Mouse (Mus musculus): ENCODE data around the gene Ddx4. TPM values are rescaled to one million over a fixed set of nuclear protein-coding genes. Genes with fewer than 3 reads are reported as not detected.
A peak's percentile ranks its signal among the peaks of the same experiment; 100 is the strongest.

Gene Ddx4
- polyA plus RNA-seq, 1 experiment from 2014 or later, result 0.20 TPM

DNA sequence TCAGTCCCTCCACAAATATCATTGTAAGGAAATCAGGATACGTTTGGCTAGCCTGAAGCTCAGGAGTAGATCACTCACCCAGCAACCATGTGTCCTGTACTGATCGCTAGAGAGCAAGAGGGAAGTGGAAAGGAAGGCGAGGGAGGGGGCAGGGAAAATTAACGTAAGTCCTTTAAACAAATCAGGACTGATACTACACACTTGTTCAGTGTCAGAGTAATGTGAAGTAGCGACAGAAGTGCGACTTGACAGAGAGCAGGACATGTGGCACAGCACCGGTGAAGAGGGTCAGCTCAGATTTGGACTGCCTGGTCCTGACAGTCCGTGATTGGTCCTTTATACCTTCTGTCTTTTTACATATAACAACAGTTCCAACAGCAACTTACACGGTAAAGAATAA is 14.9 kb upstream of the Ddx4 start:
- H3K4me3 ChIP-seq (replicated peaks), result no peak overlapping the region
- ATAC-seq (ENCODE audit: low read depth) (no peak), DNase-seq (no peak)
- H3K4me2 ChIP-seq, result no peak overlapping the region
- peaks cover 21% of the 10 kb centered on the region for H3K36me3 ChIP-seq
- peaks cover 18% of the 10 kb centered on the region for H3K4me1 ChIP-seq (replicated peaks)
- no peak overlapping the region for H3K9ac ChIP-seq
- no peaks in the 10 kb centered on the region for H3K27me3 ChIP-seq
- WGBS (ENCODE audit: insufficient replicate concordance), result 71% methylated on average over 9 of the region's 9 CpGs
- no peaks in the 10 kb centered on the region for H3K9me3 ChIP-seq (replicated peaks)
- no peak overlapping the region for H3K27ac ChIP-seq

GRCm38 (mm10) chr13:112666433-112667024 is 14.3 kb upstream of the Ddx4 start:
- Histone ChIP-seq H3K4me2 (no peak overlapping the region), H3K9ac (no peak overlapping the region), H3K36me3 (peaks cover 17% of the 10 kb centered on the region), H3K4me3 (replicated peaks) (no peak overlapping the region), H3K4me1 (replicated peaks) (peaks cover 16% of the 10 kb centered on the region), H3K9me3 (replicated peaks) (no peaks in the 10 kb centered on the region), H3K27me3 (no peaks in the 10 kb centered on the region), H3K27ac (no peak overlapping the region)
- DNase-seq (no peak), ATAC-seq (ENCODE audit: low read depth) (no peak)
- 78% methylated on average over 10 of the region's 10 CpGs for WGBS (ENCODE audit: insufficient replicate concordance)

DNA sequence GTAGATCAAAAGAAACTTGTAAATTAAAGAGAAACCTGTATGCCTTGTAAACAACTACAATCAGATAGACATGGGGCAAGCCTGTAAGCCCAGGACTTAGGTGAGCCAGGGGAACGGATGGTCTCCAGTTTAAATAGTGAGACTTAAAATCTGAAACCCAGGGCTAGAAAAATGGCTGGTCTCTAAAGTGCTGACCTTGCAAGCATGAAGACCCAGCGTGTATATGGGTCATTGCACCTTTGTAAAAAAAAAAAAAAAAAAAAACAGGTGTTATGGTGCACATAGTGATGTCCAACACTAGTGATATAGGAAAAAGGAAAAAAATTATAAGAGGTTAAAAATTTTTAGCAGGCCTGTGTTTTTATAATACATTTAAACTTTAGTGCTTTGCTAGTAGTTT is 9.4 kb upstream of the Ddx4 start:
- DNase-seq, result no peak
- Histone ChIP-seq H3K27ac (peak overlapping the region; percentile 62; the same call in 1 of the 2 replicates), H3K27me3 (no peaks in the 10 kb centered on the region), H3K36me3 (no peaks in the 10 kb centered on the region), H3K4me1 (replicated peaks) (peaks cover 28% of the 10 kb centered on the region), H3K9ac (peak overlapping the region; percentile 93), H3K4me3 (replicated peaks) (peak overlapping the region; percentile 82), H3K4me2 (peak overlapping the region; percentile 83), H3K9me3 (replicated peaks) (no peaks in the 10 kb centered on the region)
- 68% methylated on average over 2 of the region's 2 CpGs for WGBS (ENCODE audit: insufficient replicate concordance)
- ATAC-seq (ENCODE audit: low read depth), result no peak

DNA sequence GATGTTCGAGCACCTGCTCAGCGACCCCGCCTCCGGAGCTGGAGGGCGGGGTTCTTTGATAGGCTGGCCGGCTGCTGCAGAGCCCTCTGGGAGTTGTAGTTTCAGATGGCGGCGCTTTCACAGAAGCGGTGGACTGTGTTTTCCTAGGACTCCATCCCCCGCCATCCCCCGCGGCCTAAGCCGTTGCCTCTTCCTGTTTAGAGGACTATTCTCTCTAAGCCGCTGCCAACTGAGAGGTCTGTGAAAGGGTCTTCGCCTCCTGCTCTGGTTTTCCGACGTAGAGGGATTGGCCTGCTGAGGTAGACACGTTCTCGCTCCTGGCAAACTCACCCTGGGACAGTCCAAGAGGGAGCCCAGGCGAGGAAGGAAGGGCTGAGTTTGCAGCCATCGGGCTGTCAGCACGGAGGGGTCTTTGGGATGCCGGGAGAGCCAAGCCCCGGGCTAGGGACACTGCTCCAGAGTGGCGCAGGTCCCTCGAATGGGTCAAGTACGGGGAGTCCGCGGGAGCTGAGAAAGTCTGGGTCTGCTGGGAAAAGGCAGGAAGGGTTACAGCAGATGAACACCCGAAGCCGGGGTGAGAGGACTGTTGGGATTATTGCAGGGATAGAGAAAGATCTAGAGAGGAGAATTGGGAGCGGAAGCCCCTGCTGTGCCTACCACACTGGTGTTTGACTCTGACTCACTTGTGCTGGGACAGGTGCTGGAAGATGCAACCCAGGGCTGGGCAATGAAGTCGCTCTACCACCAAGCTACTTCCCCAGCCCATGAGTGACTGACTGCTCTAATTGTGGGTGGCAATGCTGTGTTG is 8.5 kb upstream of the Ddx4 start, which contains the start of gene Slc38a9:
Gene Slc38a9 (plus strand): TSS at position 178 of the 808 bp plus-strand sequence.
- H3K9ac ChIP-seq, result peak within 1 kb of the TSS; percentile 93
- under 1% methylated on average over 33 of the region's 33 CpGs for WGBS (ENCODE audit: insufficient replicate concordance)
- DNase-seq (peak; percentile 89), ATAC-seq (ENCODE audit: low read depth) (peak; percentile 99)
- H3K4me3 ChIP-seq (replicated peaks), result peak within 1 kb of the TSS; percentile 82
- H3K4me1 ChIP-seq (replicated peaks), result peaks cover 28% of the 10 kb centered on the region
- H3K36me3 ChIP-seq, result no peaks in the 10 kb centered on the region
- peak within 1 kb of the TSS; percentile 83 for H3K4me2 ChIP-seq
- no peaks in the 10 kb centered on the region for H3K27me3 ChIP-seq
- peak within 1 kb of the TSS; percentile 62 for H3K27ac ChIP-seq
- H3K9me3 ChIP-seq (replicated peaks), result no peaks in the 10 kb centered on the region

DNA sequence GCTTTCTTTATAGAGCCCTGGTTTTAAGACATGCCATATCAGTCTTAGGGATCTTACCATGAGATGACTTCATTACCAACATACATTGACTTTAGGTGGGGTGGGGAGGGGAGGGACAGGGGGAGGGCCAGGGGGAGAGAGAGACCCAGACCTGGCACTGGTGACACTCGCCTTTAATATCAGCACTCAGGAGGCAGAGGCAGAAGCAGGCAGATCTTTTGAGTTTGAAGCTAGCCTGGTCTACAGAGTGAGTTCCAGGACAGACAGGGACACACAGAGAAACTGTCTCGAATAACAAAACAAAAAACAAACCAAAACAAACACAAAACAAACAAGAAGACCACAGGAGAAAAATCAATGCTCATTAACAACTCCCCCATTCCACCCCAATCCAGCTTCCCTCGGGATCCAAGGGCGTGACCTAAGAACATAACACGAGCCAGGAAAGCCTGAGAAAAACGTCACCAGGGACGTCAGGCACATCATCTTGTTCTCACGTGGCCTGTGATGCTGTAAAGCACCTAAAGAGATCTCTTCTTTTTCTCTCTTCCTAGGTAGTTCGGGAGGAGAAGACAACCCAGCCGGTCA is 7.8 kb upstream of the Ddx4 start:
- Histone ChIP-seq H3K27me3 (no peaks in the 10 kb centered on the region), H3K9me3 (replicated peaks) (no peaks in the 10 kb centered on the region), H3K27ac (0 out of 2 replicates have a peak overlapping the region, but pooled peaks have one; percentile 41), H3K4me1 (replicated peaks) (peaks cover 26% of the 10 kb centered on the region), H3K4me3 (replicated peaks) (peak overlapping the region; percentile 82), H3K4me2 (peak overlapping the region; percentile 83), H3K9ac (peak overlapping the region; percentile 93), H3K36me3 (no peaks in the 10 kb centered on the region)
- peak; percentile 6; the same call in 1 of the 2 replicates for ATAC-seq (ENCODE audit: low read depth)
- WGBS (ENCODE audit: insufficient replicate concordance), result 3% methylated on average over 10 of the region's 10 CpGs
- DNase-seq, result no peak

GRCm38 (mm10) chr13:112651183-112651582 is 1.1 kb downstream of the Ddx4 start:
- ATAC-seq (ENCODE audit: low read depth) (no peak), DNase-seq (no peak)
- 70% methylated on average over 3 of the region's 3 CpGs for WGBS (ENCODE audit: insufficient replicate concordance)
- Histone ChIP-seq H3K4me1 (replicated peaks) (peaks cover 7% of the 10 kb centered on the region), H3K27ac (no peak overlapping the region), H3K4me3 (replicated peaks) (no peak overlapping the region), H3K36me3 (no peaks in the 10 kb centered on the region), H3K9ac (no peak overlapping the region), H3K27me3 (no peaks in the 10 kb centered on the region), H3K4me2 (no peak overlapping the region), H3K9me3 (replicated peaks) (peaks cover 12% of the 10 kb centered on the region)

DNA sequence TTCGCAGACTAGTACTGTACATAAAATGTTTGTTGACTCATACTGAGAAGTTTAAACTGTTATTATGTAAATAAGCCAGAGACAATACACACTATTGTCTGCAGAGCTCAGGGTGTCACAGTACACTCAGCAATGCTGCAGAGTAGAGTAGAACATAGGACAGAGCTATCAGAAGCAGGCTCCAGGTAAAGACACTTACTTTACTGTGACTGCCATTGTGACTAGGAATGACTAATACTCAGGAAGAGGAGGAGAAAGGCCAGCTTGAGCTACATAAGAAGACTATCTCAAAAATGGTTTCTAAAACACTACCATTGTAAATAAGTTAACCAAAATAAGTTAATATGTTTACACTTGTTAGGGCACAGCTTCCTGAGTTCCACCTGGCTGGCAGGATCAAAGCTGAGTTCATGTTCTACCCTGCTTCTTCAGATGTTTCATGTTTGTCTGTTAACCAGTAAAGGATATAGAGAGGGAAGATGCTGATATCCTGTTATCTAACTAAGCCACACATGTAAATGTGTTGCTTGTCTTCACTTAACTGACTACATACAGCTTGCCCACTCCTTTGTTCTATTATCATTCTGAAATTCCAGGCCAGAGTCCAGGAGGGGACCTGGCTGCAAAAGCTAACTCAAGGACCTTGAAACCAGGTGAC is 6.6 kb downstream of the Ddx4 start:
- WGBS (ENCODE audit: insufficient replicate concordance), result 83% methylated on average over 1 of the region's 1 CpGs
- Histone ChIP-seq H3K36me3 (no peaks in the 10 kb centered on the region), H3K4me3 (replicated peaks) (no peak overlapping the region), H3K27ac (peak overlapping the region; percentile 68), H3K9ac (no peak overlapping the region), H3K4me1 (replicated peaks) (peaks cover 24% of the 10 kb centered on the region), H3K4me2 (no peak overlapping the region), H3K27me3 (no peaks in the 10 kb centered on the region), H3K9me3 (replicated peaks) (no peaks in the 10 kb centered on the region)
- DNase-seq (peak; percentile 34), ATAC-seq (ENCODE audit: low read depth) (peak; percentile 94)

- 70% methylated on average over 3 of the region's 3 CpGs for WGBS (ENCODE audit: insufficient replicate concordance)
- H3K4me3 ChIP-seq (replicated peaks), result no peak overlapping the region
- DNase-seq (no peak), ATAC-seq (ENCODE audit: low read depth) (no peak)
- H3K36me3 ChIP-seq, result no peaks in the 10 kb centered on the region
- H3K9ac ChIP-seq, result no peak overlapping the region
- no peaks in the 10 kb centered on the region for H3K9me3 ChIP-seq (replicated peaks)
- peak overlapping the region; percentile 32; the same call in 1 of the 2 replicates for H3K27ac ChIP-seq
- H3K4me1 ChIP-seq (replicated peaks), result peaks cover 24% of the 10 kb centered on the region
- H3K27me3 ChIP-seq, result no peaks in the 10 kb centered on the region
- no peak overlapping the region for H3K4me2 ChIP-seq
Observed at GRCm38 (mm10) chr13:112644996-112645395, 7.3 kb downstream of the Ddx4 start.

GRCm38 (mm10) chr13:112642897-112643296 is 9.4 kb downstream of the Ddx4 start:
- Histone ChIP-seq H3K36me3 (no peaks in the 10 kb centered on the region), H3K9me3 (replicated peaks) (no peaks in the 10 kb centered on the region), H3K4me1 (replicated peaks) (peaks cover 31% of the 10 kb centered on the region), H3K27me3 (no peaks in the 10 kb centered on the region), H3K9ac (no peak overlapping the region), H3K4me2 (no peak overlapping the region), H3K4me3 (replicated peaks) (no peak overlapping the region), H3K27ac (no peak overlapping the region)
- DNase-seq (no peak), ATAC-seq (ENCODE audit: low read depth) (no peak)
- 80% methylated on average over 3 of the region's 3 CpGs for WGBS (ENCODE audit: insufficient replicate concordance)

GRCm38 (mm10) chr13:112639111-112639510 is 13.2 kb downstream of the Ddx4 start:
- peak; percentile 15; the same call in 1 of the 2 replicates for ATAC-seq (ENCODE audit: low read depth)
- H3K4me1 ChIP-seq (replicated peaks), result peaks cover 21% of the 10 kb centered on the region
- H3K9me3 ChIP-seq (replicated peaks), result no peaks in the 10 kb centered on the region
- no peak overlapping the region for H3K4me3 ChIP-seq (replicated peaks)
- no peaks in the 10 kb centered on the region for H3K27me3 ChIP-seq
- no peak overlapping the region for H3K4me2 ChIP-seq
- WGBS (ENCODE audit: insufficient replicate concordance), result 56% methylated on average over 4 of the region's 4 CpGs
- DNase-seq, result no peak
- H3K9ac ChIP-seq, result no peak overlapping the region
- no peak overlapping the region for H3K27ac ChIP-seq
- no peaks in the 10 kb centered on the region for H3K36me3 ChIP-seq

- WGBS (ENCODE audit: insufficient replicate concordance), result 22% methylated on average over 3 of the region's 3 CpGs
- H3K36me3 ChIP-seq, result no peaks in the 10 kb centered on the region
- ATAC-seq (ENCODE audit: low read depth), result peak; percentile 71
Observed at GRCm38 (mm10) chr13:112636498-112636897, 15.8 kb downstream of the Ddx4 start.

More at GRCm38 (mm10) chr13:112636498-112636897, 15.8 kb downstream of the Ddx4 start:
- Histone ChIP-seq H3K9me3 (replicated peaks) (no peaks in the 10 kb centered on the region), H3K4me3 (replicated peaks) (no peak overlapping the region), H3K27me3 (no peaks in the 10 kb centered on the region), H3K4me2 (no peak overlapping the region), H3K9ac (no peak overlapping the region), H3K4me1 (replicated peaks) (peaks cover 21% of the 10 kb centered on the region), H3K27ac (no peak overlapping the region)
- DNase-seq, result no peak

Data from liver, embryonic 13.5 days (tissue).